Mouse (Mus musculus) forebrain, embryonic 14.5 days (tissue): Measurements from ENCODE around the gene Olfr1015. TPM values are rescaled to one million over a fixed set of nuclear protein-coding genes. Genes with fewer than 3 reads are reported as not detected.

Experiments
- polyA plus RNA-seq: library from polyadenylated mRNA; unstranded; fragments of >200 nt; fragmentation: Nextera tagmentation; extraction: Ambion mirVana; gene quantifications from 2 replicates; pipeline ENCODE4 v1.2.1, GENCODE M21; 2014

Olfr1015 gene
- polyA plus RNA-seq, 1 experiment from 2014 or later: not detected

Other genes starting within 250 kb of the Olfr1015 start
- not detected in 2 replicates for gene Olfr996, start 202.8 kb upstream of the Olfr1015 start, polyA plus RNA-seq
- not detected in 2 replicates for gene Olfr998, start 193.1 kb upstream of the Olfr1015 start, polyA plus RNA-seq
- not detected in 2 replicates for gene Olfr1000, start 170.1 kb upstream of the Olfr1015 start, polyA plus RNA-seq
- gene Olfr1002, start 131.3 kb upstream of the Olfr1015 start, polyA plus RNA-seq: not detected in 2 replicates
- gene Olfr154, start 117.6 kb upstream of the Olfr1015 start, polyA plus RNA-seq: not detected in 2 replicates
- gene Olfr1006, start 103.2 kb upstream of the Olfr1015 start, polyA plus RNA-seq: not detected in 2 replicates
- not detected in 2 replicates for gene Olfr1008, start 92.6 kb upstream of the Olfr1015 start, polyA plus RNA-seq
- gene Olfr1009, start 66.6 kb upstream of the Olfr1015 start, polyA plus RNA-seq: not detected in 2 replicates
- gene Olfr1012, start 19.3 kb upstream of the Olfr1015 start, polyA plus RNA-seq: not detected in 2 replicates
- not detected in 2 replicates for gene Olfr1013, start 14.9 kb upstream of the Olfr1015 start, polyA plus RNA-seq
- gene Olfr1014, start 9.3 kb upstream of the Olfr1015 start, polyA plus RNA-seq: not detected in 2 replicates
- gene Olfr1016, start 20.5 kb downstream of the Olfr1015 start, polyA plus RNA-seq: not detected in 2 replicates
- not detected in 2 replicates for gene Olfr1018, start 36.5 kb downstream of the Olfr1015 start, polyA plus RNA-seq
- gene Olfr1019, start 63.5 kb downstream of the Olfr1015 start, polyA plus RNA-seq: not detected in 2 replicates
- not detected in 2 replicates for gene Olfr1020, start 65.0 kb downstream of the Olfr1015 start, polyA plus RNA-seq
- gene Olfr1022, start 86.6 kb downstream of the Olfr1015 start, polyA plus RNA-seq: not detected in 2 replicates
- not detected in 2 replicates for gene Olfr1023, start 103.6 kb downstream of the Olfr1015 start, polyA plus RNA-seq
- gene Olfr1024, start 123.0 kb downstream of the Olfr1015 start, polyA plus RNA-seq: not detected in 2 replicates
- not detected in 2 replicates for gene Olfr1025-ps1, start 133.2 kb downstream of the Olfr1015 start, polyA plus RNA-seq
- not detected in 2 replicates for gene Olfr1026, start 139.5 kb downstream of the Olfr1015 start, polyA plus RNA-seq
- gene Olfr1028, start 168.4 kb downstream of the Olfr1015 start, polyA plus RNA-seq: not detected in 2 replicates
- gene Olfr1029, start 191.9 kb downstream of the Olfr1015 start, polyA plus RNA-seq: not detected in 2 replicates
- gene Olfr1030, start 197.3 kb downstream of the Olfr1015 start, polyA plus RNA-seq: not detected in 2 replicates
- not detected in 2 replicates for gene Olfr1031, start 208.3 kb downstream of the Olfr1015 start, polyA plus RNA-seq
- not detected in 2 replicates for gene Olfr1032, start 223.5 kb downstream of the Olfr1015 start, polyA plus RNA-seq
- gene Olfr1033, start 238.6 kb downstream of the Olfr1015 start, polyA plus RNA-seq: not detected in 2 replicates